Mouse (Mus musculus) testis, adult 2 months (tissue): Measurements from ENCODE around the gene Nmnat1. TPM values are rescaled to one million over a fixed set of nuclear protein-coding genes. Genes with fewer than 3 reads are reported as not detected.

Source experiments
- H3K27ac ChIP-seq: fragments of 200-500 bp; 2 replicates; pipeline ENCODE4 v1.5.1; 2012; ENCODE audit warnings: low read depth, low read length; ENCODE audit not compliant: control insufficient read depth, insufficient read depth
- H3K27me3 ChIP-seq: fragments of 200-500 bp; 2 replicates; pipeline ENCODE4 v1.6.1; 2012; ENCODE audit warnings: mild to moderate bottlenecking, low read length, moderate library complexity; ENCODE audit not compliant: control insufficient read depth, insufficient read depth
- H3K36me3 ChIP-seq: fragments of 200-500 bp; 2 replicates; pipeline ENCODE4 v1.6.1; 2012; ENCODE audit warnings: mild to moderate bottlenecking, low read length; ENCODE audit not compliant: control insufficient read depth, insufficient read depth
- H3K4me1 ChIP-seq: fragments of 200-500 bp; 2 replicates; pipeline ENCODE4 v1.6.1; 2012; ENCODE audit warnings: low read length; ENCODE audit not compliant: control insufficient read depth, insufficient read depth
- H3K4me3 ChIP-seq: fragments of 200-500 bp; 2 replicates; pipeline ENCODE4 v1.5.1; 2012; ENCODE audit warnings: low read depth, mild to moderate bottlenecking, low read length, moderate library complexity, mixed read lengths; ENCODE audit not compliant: control insufficient read depth
- CTCF ChIP-seq: fragments of 200-500 bp; IDR thresholded peaks from 2 replicates; pipeline ENCODE4 v1.5.1; 2012; ENCODE audit warnings: low read depth, mild to moderate bottlenecking, inconsistent platforms, low read length, moderate library complexity; ENCODE audit not compliant: control insufficient read depth, insufficient read depth, insufficient replicate concordance
- POLR2A ChIP-seq: fragments of 200-500 bp; IDR thresholded peaks from 2 replicates; pipeline ENCODE4 v1.6.1; 2012; ENCODE audit warnings: low read depth, mild to moderate bottlenecking, inconsistent platforms, low read length, moderate library complexity; ENCODE audit not compliant: control insufficient read depth
- polyA plus RNA-seq: library from polyadenylated mRNA; depleted of rRNA; stranded (reverse); fragments of >200 nt; gene quantifications from 2 replicates; pipeline ENCODE4 v1.2.3, GENCODE M21; 2012

Gene Nmnat1
- polyA plus RNA-seq, 1 experiment = 30.2 TPM

DNA sequence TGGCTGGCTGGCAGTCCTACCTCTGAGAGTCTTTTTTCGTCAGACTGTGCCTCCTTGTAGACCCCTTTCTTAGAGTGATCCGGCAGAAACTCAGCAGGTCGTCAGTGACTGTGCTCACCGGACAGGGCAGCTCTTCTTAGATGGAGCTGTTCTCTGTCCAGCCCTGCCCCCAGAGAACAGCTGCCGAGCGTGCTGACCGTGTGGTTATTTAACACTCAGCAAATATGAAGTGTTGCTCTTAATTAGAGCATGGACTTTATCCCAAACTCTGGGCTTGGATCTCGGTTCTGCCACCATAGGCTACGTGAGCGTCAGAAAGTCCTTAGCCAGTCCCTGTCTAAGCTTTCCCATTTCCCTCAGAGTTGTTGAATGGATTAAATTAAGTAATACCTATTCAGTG lies 36.3 kb upstream of the Nmnat1 start:
- H3K27me3 ChIP-seq = no peaks in the 10 kb centered on the region
- H3K4me3 ChIP-seq = no peak overlapping the region
- no peak overlapping the region for H3K27ac ChIP-seq
- peaks cover 11% of the 10 kb centered on the region for H3K4me1 ChIP-seq
- TF ChIP-seq POLR2A (no peak), CTCF (no peak)
- H3K36me3 ChIP-seq = no peaks in the 10 kb centered on the region

DNA sequence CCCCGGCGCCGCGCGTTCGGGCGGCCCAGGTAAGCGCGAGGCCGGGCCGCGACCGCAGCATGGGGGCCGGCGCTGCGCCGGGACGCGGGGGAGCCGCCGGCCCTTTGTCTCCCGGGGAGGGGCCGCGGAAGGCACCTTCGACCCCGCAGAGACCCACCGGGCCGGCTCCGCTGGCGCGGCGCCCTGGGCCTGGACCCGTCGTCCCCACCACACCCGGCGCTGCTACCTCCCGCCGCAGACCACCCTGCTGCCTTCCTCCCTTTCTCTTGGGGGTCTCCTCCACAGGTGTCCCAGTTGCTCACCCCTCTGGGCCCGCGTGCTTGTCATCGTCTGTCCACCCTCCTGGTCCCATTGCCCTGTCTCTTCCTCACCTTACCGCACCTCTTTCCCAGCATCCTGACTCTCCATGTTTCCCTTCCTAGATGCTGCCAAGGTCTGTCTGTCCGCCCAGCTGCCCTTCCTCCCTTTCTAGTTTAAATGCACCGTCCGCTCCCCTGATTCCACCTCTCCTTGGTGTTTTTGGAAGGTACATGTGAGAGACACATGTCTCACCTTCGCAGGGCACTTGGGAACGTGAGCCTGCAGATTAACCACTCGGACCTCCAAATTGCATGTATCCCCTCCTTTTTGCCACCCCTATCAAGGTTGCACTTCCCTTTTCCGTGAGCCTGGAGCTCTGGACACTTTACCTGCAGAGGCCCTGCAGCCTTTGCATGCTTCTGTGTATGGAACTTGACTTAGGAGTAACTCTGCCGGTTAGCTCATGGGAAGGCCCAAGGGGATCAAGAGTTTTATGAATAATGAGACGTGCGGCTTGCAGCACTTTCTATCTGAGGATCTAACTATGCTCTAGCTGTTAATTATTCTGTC lies 33.6 kb upstream of the Nmnat1 start:
- Histone ChIP-seq H3K27me3 (no peaks in the 10 kb centered on the region), H3K27ac (0 out of 2 replicates have a peak overlapping the region, but pooled peaks have one; percentile 6), H3K4me1 (peaks cover 8% of the 10 kb centered on the region), H3K4me3 (peak overlapping the region; percentile 85), H3K36me3 (no peaks in the 10 kb centered on the region)
- TF ChIP-seq CTCF = no peak
- TF ChIP-seq POLR2A = no peak

DNA sequence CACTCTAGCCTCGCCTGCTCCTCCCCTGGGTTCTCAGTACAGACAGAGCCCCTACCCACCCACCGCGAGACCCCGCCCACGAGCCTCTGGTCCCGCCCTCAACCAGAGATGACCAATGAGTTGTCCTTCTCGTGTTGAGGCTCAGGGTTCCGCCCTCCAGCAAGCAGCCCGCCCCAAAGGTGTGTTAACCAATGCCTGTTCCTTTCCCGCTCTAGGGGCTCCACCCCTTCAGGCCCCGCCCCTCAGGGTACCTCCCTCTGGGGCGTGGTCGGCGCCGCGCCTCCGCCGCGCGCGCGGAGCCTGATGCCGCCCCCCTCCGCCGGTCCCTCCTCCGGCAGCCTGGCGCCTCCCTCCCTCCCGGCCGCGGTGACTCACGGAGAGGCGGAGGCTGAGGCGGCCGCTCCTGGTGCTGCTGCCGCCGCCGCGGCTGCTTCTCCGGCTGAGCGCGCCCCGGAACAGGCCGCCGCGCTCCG lies 32.9 kb upstream of the Nmnat1 start, which contains the start of gene Ctnnbip1:
Gene Ctnnbip1 (plus strand): TSS at position 369 of the 473 bp plus-strand sequence.
- TF ChIP-seq CTCF = no peak
- TF ChIP-seq POLR2A = peak; percentile 42; the same call in 1 of the 2 replicates
- Histone ChIP-seq H3K27ac (0 out of 2 replicates have a peak within 1 kb of the TSS, but pooled peaks have one; percentile 6), H3K36me3 (no peaks in the 10 kb centered on the region), H3K27me3 (no peaks in the 10 kb centered on the region), H3K4me1 (peaks cover 8% of the 10 kb centered on the region), H3K4me3 (peak within 1 kb of the TSS; percentile 85)

DNA sequence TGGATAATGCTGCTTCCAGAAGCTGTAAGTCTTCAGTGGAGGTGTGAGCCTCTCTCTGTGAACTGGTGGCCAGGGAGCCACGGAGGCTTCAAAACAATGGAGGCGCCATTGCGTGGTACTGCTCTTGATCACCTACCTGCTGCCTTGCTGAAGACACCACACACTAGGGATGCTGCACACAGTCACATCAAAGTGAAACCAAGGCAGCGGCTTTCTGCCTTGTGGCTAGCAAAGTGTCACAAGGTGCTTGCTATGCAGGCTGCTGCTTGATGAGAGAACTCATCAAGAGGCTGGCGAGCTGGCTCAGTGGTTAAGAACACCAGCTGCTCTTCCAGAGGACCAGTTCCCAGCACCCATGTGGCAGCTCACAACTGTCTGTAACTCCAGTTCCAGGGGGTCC lies 30.7 kb upstream of the Nmnat1 start:
- Histone ChIP-seq H3K4me1 (peaks cover 8% of the 10 kb centered on the region), H3K27ac (no peak overlapping the region), H3K36me3 (no peaks in the 10 kb centered on the region), H3K27me3 (no peaks in the 10 kb centered on the region), H3K4me3 (no peak overlapping the region)
- TF ChIP-seq POLR2A (no peak), CTCF (no peak)

DNA sequence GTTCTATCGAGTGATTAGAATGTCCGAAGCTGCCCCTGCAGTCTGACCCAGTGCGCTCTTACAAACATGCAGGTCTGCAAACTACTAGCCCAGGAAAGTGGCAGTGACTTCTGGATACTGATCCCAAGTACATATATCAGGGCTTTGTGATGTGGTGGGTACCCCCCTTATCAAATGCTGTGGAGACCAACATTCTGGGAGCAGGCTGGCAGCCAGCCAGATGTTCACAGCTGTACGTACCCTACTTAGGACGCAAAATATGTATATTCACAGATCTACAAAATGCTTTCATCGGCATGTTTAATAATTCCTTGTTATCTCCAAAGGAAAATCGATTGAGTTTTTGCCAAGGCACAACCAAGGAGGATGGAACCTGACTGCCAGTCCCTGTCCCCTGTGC lies 27.1 kb upstream of the Nmnat1 start:
- H3K27ac ChIP-seq = no peak overlapping the region
- H3K4me1 ChIP-seq = no peaks in the 10 kb centered on the region
- H3K27me3 ChIP-seq = no peaks in the 10 kb centered on the region
- H3K4me3 ChIP-seq = no peak overlapping the region
- H3K36me3 ChIP-seq = no peaks in the 10 kb centered on the region
- no peak for TF ChIP-seq POLR2A
- no peak for TF ChIP-seq CTCF

DNA sequence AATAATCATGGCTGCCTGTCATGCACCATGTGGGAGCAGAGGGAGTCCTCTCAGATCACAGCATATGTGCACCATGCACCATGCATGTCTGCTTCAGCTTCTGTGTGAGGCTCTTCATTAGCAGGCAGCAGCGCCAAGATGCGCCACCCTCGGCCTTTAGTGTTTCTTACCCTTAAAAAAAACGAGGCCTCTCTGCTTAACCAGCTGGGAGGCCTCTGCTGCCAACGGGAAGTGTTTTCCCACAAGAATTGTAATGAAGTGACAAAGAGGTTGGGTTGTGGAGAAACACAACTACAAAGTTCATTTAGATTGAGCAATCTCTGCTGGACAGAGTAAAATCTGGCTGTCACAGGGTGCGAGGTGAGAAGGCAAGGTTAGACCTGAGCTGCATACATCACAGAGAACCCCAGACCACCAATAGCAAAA lies 26.2 kb upstream of the Nmnat1 start:
- Histone ChIP-seq H3K27me3 (no peaks in the 10 kb centered on the region), H3K4me3 (no peak overlapping the region), H3K4me1 (no peaks in the 10 kb centered on the region), H3K27ac (no peak overlapping the region), H3K36me3 (no peaks in the 10 kb centered on the region)
- TF ChIP-seq CTCF (no peak), POLR2A (no peak)

DNA sequence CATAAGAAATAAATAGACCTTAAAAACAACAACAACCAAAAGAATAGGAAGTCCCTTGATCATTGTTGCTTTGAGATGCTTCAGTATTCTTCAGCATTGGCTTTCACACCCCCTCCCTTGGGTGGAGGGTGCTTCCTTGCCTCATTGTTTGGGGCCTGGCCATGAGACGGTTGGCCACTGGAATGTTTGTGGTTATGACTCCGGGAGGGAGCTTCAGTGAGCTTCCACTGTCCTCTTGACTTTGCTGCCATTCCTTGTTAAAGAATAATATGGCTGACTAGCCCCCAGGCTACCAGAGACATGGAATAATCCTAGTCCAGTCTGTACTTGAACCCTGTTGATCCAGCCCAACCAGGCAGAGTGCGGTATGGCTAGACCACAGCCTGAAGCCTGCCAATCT lies 21.9 kb upstream of the Nmnat1 start:
- no peaks in the 10 kb centered on the region for H3K36me3 ChIP-seq
- H3K27ac ChIP-seq = no peak overlapping the region
- TF ChIP-seq CTCF = no peak
- no peak for TF ChIP-seq POLR2A
- H3K4me1 ChIP-seq = 0 out of 2 replicates have a peak, but pooled peaks cover 2% of the 10 kb centered on the region
- H3K4me3 ChIP-seq = no peak overlapping the region
- no peaks in the 10 kb centered on the region for H3K27me3 ChIP-seq
